ENCODE assay signal across 9 mouse cellular contexts in genomic region chr4:155721668-155722083, GRCm38 (mm10). TPM values are rescaled to one million over a fixed set of nuclear protein-coding genes. Genes with fewer than 3 reads are reported as not detected.
A peak's percentile ranks its signal among the peaks of the same experiment; 100 is the strongest.
DNase-seq lines count a peak whose midpoint lies in the region; ATAC-seq and TF ChIP-seq lines count a peak whose summit lies in the region.
"Had no signal": no experiment of that assay in that cellular context is flagged by ENCODE, and none has a peak within 500 bp of the region (broad histone marks: within the 10 kb centered on the region; RNA-seq: fewer than 3 reads in every experiment).

No protein-coding gene starts in this region.

- 57% methylated on average over 4 of the region's 4 CpGs for WGBS in forebrain, embryonic 14.5 days
- WGBS in forebrain, embryonic 10.5 days = 73% methylated on average over 4 of the region's 4 CpGs

- no peak overlapping the region for H3K27ac ChIP-seq in forebrain, embryonic 14.5 days (ENCODE audit: low read depth, low read length)
- H3K27ac ChIP-seq in forebrain, embryonic 10.5 days = no peak overlapping the region
- no peak overlapping the region for H3K27ac ChIP-seq in testis, adult 2 months (ENCODE audit: control insufficient read depth, insufficient read depth, low read depth, low read length)
- H3K27ac ChIP-seq: neural tube, embryonic 12.5 days had no signal

- H3K9ac ChIP-seq in forebrain, embryonic 14.5 days (ENCODE audit: low read length) = no peak overlapping the region
- H3K9ac ChIP-seq: neural tube, embryonic 12.5 days had no signal

- peaks cover 23% of the 10 kb centered on the region for H3K36me3 ChIP-seq in forebrain, embryonic 14.5 days (ENCODE audit: control insufficient read depth, insufficient read depth, low read length)
- peaks cover 51% of the 10 kb centered on the region for H3K36me3 ChIP-seq in forebrain, embryonic 10.5 days (replicated peaks)
- H3K36me3 ChIP-seq in testis, adult 2 months (ENCODE audit: control insufficient read depth, insufficient read depth, low read length) = no peaks in the 10 kb centered on the region

- no peaks in the 10 kb centered on the region for H3K9me3 ChIP-seq in forebrain, embryonic 14.5 days (replicated peaks; ENCODE audit: control insufficient read depth, low read length)
- no peaks in the 10 kb centered on the region for H3K9me3 ChIP-seq in forebrain, embryonic 10.5 days
- H3K9me3 ChIP-seq: neural tube, embryonic 12.5 days had no signal

- peak; percentile 61 for DNase-seq in forebrain, embryonic 14.5 days (ENCODE audit: low spot score)
- no peak for DNase-seq in forebrain, embryonic 10.5 days (ENCODE audit: extremely low spot score, low spot score)
- no peak for DNase-seq in testis, postnatal 14 days (ENCODE audit: low spot score)
- DNase-seq in heart, postnatal 4 days = peak; percentile 31
- DNase-seq in lung, postnatal 14 days = peak; percentile 19
- no peak for DNase-seq in yolk sac, embryonic 10.5 days (ENCODE audit: low spot score)
- no peak for DNase-seq in frontal cortex, postnatal 14 days (ENCODE audit: low spot score in 2 of 2)

- H3K4me2 ChIP-seq in forebrain, embryonic 14.5 days (ENCODE audit: low read length) = no peak overlapping the region
- H3K4me2 ChIP-seq: neural tube, embryonic 12.5 days had no signal

- no peaks in the 10 kb centered on the region for H3K4me1 ChIP-seq in forebrain, embryonic 14.5 days (ENCODE audit: control insufficient read depth, insufficient read depth, low read length)
- H3K4me1 ChIP-seq in forebrain, embryonic 10.5 days = no peaks in the 10 kb centered on the region
- no peaks in the 10 kb centered on the region for H3K4me1 ChIP-seq in testis, adult 2 months (ENCODE audit: control insufficient read depth, insufficient read depth, low read length)
- H3K4me1 ChIP-seq: neural tube, embryonic 12.5 days had no signal

- TF ChIP-seq CTCF in testis, adult 2 months (IDR thresholded peaks at IDR 0.05; ENCODE audit: control insufficient read depth, insufficient read depth, insufficient replicate concordance, low read depth, low read length) = peak; percentile 5; the same call in 1 of the 2 replicates

- H3K4me3 ChIP-seq in forebrain, embryonic 14.5 days (ENCODE audit: low read depth, low read length) = no peak overlapping the region
- no peak overlapping the region for H3K4me3 ChIP-seq in forebrain, embryonic 10.5 days
- no peak overlapping the region for H3K4me3 ChIP-seq in testis, adult 2 months (ENCODE audit: control insufficient read depth, low read depth, low read length)
- H3K4me3 ChIP-seq: neural tube, embryonic 12.5 days had no signal

- no peak for TF ChIP-seq POLR2A in testis, adult 2 months (IDR thresholded peaks at IDR 0.05; ENCODE audit: control insufficient read depth, low read depth, low read length)

- ATAC-seq in forebrain, embryonic 14.5 days = 0 out of 2 replicates have a peak, but pooled peaks have one; percentile 40

- H3K27me3 ChIP-seq in forebrain, embryonic 14.5 days (replicated peaks; ENCODE audit: control insufficient read depth, insufficient read depth, low read length) = no peaks in the 10 kb centered on the region
- no peaks in the 10 kb centered on the region for H3K27me3 ChIP-seq in forebrain, embryonic 10.5 days (ENCODE audit: poor library complexity, severe bottlenecking)
- no peaks in the 10 kb centered on the region for H3K27me3 ChIP-seq in testis, adult 2 months (ENCODE audit: control insufficient read depth, insufficient read depth, low read length)
- H3K27me3 ChIP-seq: neural tube, embryonic 12.5 days had no signal

RNA-seq across cellular contexts. Expression of gene Tmem240, which starts 12.9 kb away (rescaled TPM):
- polyA plus RNA-seq in forebrain, embryonic 14.5 days (2014; fragmentation: Nextera tagmentation; extraction: Ambion mirVana) = 3.4 and 3.5 TPM in 2 replicates
- polyA plus RNA-seq in forebrain, embryonic 10.5 days (2016; fragmentation: Nextera tagmentation; extraction: Ambion mirVana) = 0.36 and 0.77 TPM in 2 replicates
- 1.5 and 1.8 TPM in 2 replicates for polyA plus RNA-seq in testis, adult 2 months (2012; rRNA removed)
- under 1 TPM; 0.36 to 0.43 TPM for total RNA-seq in heart, postnatal 4 days (2021)

RNA-seq across cellular contexts. Expression of gene Ssu72, which starts 17.1 kb away (rescaled TPM):
- 153 and 179 TPM in 2 replicates for polyA plus RNA-seq in forebrain, embryonic 14.5 days (2014; fragmentation: Nextera tagmentation; extraction: Ambion mirVana)
- polyA plus RNA-seq in forebrain, embryonic 10.5 days (2016; fragmentation: Nextera tagmentation; extraction: Ambion mirVana) = 163 and 164 TPM in 2 replicates
- 34.6 and 37.4 TPM in 2 replicates for polyA plus RNA-seq in testis, adult 2 months (2012; rRNA removed)
- 10 to 100 TPM; 60.3 to 64.9 TPM for total RNA-seq in heart, postnatal 4 days (2021)

RNA-seq across cellular contexts. Expression of gene Fndc10, which starts 27.5 kb away (rescaled TPM):
- 3.2 and 3.8 TPM in 2 replicates for polyA plus RNA-seq in forebrain, embryonic 14.5 days (2014; fragmentation: Nextera tagmentation; extraction: Ambion mirVana)
- polyA plus RNA-seq in forebrain, embryonic 10.5 days (2016; fragmentation: Nextera tagmentation; extraction: Ambion mirVana) = 0.64 and 0.67 TPM in 2 replicates
- 2.7 and 3.3 TPM in 2 replicates for polyA plus RNA-seq in testis, adult 2 months (2012; rRNA removed)
- total RNA-seq in heart, postnatal 4 days (2021) = 1 to 10 TPM; 3.5 to 4.7 TPM

RNA-seq across cellular contexts. Expression of gene Atad3a, which starts 39.2 kb away (rescaled TPM):
- 62.0 and 70.0 TPM in 2 replicates for polyA plus RNA-seq in forebrain, embryonic 14.5 days (2014; fragmentation: Nextera tagmentation; extraction: Ambion mirVana)
- polyA plus RNA-seq in forebrain, embryonic 10.5 days (2016; fragmentation: Nextera tagmentation; extraction: Ambion mirVana) = 141 and 149 TPM in 2 replicates
- 18.7 and 23.4 TPM in 2 replicates for polyA plus RNA-seq in testis, adult 2 months (2012; rRNA removed)
- 10 to 100 TPM; 82.7 to 89.7 TPM for total RNA-seq in heart, postnatal 4 days (2021)

RNA-seq across cellular contexts. Expression of gene Mib2, which starts 52.7 kb away (rescaled TPM):
- polyA plus RNA-seq in forebrain, embryonic 14.5 days (2014; fragmentation: Nextera tagmentation; extraction: Ambion mirVana) = 25.2 and 34.5 TPM in 2 replicates
- polyA plus RNA-seq in forebrain, embryonic 10.5 days (2016; fragmentation: Nextera tagmentation; extraction: Ambion mirVana) = 16.8 and 18.3 TPM in 2 replicates
- polyA plus RNA-seq in testis, adult 2 months (2012; rRNA removed) = 39.3 and 40.6 TPM in 2 replicates
- total RNA-seq in heart, postnatal 4 days (2021) = 10 to 100 TPM; 15.9 to 17.7 TPM

Comparison
In these comparisons a context has a peak if more than half of its experiments do, and no peak if none do; other contexts are left out.
1. DNase-seq: peak in forebrain, embryonic 14.5 days (single experiment), heart, postnatal 4 days (single experiment) and lung, postnatal 14 days (single experiment); none in forebrain, embryonic 10.5 days (single experiment), testis, postnatal 14 days (single experiment), yolk sac, embryonic 10.5 days (single experiment) and frontal cortex, postnatal 14 days (0 of 2).